Mouse (Mus musculus) heart, adult 2 months (tissue): ENCODE measurements around the gene Ptpre. TPM values are rescaled to one million over a fixed set of nuclear protein-coding genes. Genes with fewer than 3 reads are reported as not detected.

Source experiments
- DNase-seq, 2 experiments: peaks; one replicate each; pipeline ENCODE4 v3.0.0; 2021
- H3K27ac ChIP-seq: fragments of 200-600 bp; 2 replicates; pipeline ENCODE4 v1.8.1; 2022
- H3K27me3 ChIP-seq: fragments of 200-500 bp; 2 replicates; pipeline ENCODE4 v1.6.1; 2012; ENCODE audit warnings: mild to moderate bottlenecking, low read length, inconsistent platforms, mixed read lengths; ENCODE audit not compliant: control insufficient read depth, insufficient read depth
- H3K36me3 ChIP-seq: fragments of 200-500 bp; 2 replicates; pipeline ENCODE4 v1.6.1; 2012; ENCODE audit warnings: low read length, inconsistent platforms; ENCODE audit not compliant: control insufficient read depth, insufficient read depth
- H3K4me1 ChIP-seq: fragments of 200-500 bp; 2 replicates; pipeline ENCODE4 v1.6.1; 2011; ENCODE audit warnings: low read length; ENCODE audit not compliant: control insufficient read depth, insufficient read depth
- H3K4me3 ChIP-seq: fragments of 200-600 bp; 2 replicates; pipeline ENCODE4 v1.8.1; 2022
- H3K79me2 ChIP-seq: fragments of 200-500 bp; replicated peaks from 2 replicates; pipeline ENCODE4 v1.6.1; 2012; ENCODE audit warnings: mild to moderate bottlenecking, inconsistent platforms, low read length, moderate library complexity, mixed read lengths; ENCODE audit not compliant: control insufficient read depth, insufficient read depth
- H3K9ac ChIP-seq: fragments of 200-500 bp; 2 replicates; pipeline ENCODE4 v1.6.1; 2012; ENCODE audit warnings: low read depth, mild to moderate bottlenecking, control low read depth, inconsistent platforms, low read length, mixed read lengths
- CTCF ChIP-seq: fragments of 200-600 bp; IDR thresholded peaks from 2 replicates; pipeline ENCODE4 v1.8.1; 2022; ENCODE audit warnings: antibody characterized with exemption, mild to moderate bottlenecking, moderate library complexity
- EP300 ChIP-seq: fragments of 200-500 bp; IDR thresholded peaks from 2 replicates; pipeline ENCODE4 v1.6.1; 2011; ENCODE audit warnings: low read depth, low read length, control low read depth; ENCODE audit not compliant: insufficient read depth
- POLR2A ChIP-seq: fragments of 200-500 bp; IDR thresholded peaks from 2 replicates; pipeline ENCODE4 v1.6.1; 2011; ENCODE audit warnings: mild to moderate bottlenecking, low read depth, low read length, control low read depth; ENCODE audit not compliant: insufficient read depth
- WGBS: fragments of 180-500 bp; shearing (Covaris S2); methylation state at CpG from one replicate; pipeline ENCODE4 v1.1.7; 2018; 5-methylcytosine and 5-hydroxymethylcytosine counted together
- intact Hi-C: fragments of 180-260 bp; cut with DNase I; formaldehyde crosslinking; loops from one replicate; pipeline ENCODE4 v1.15.1; 2025
- polyA plus RNA-seq: library from polyadenylated mRNA; depleted of rRNA; stranded (reverse); fragments of >200 nt; gene quantifications from 2 replicates; pipeline ENCODE4 v1.2.3, GENCODE M21; 2012
- total RNA-seq, 2 experiments: library from RNA; stranded (reverse); gene quantifications; 2 replicates each; pipeline ENCODE4 v1.2.3; 2021

The Ptpre gene
- total and polyA plus RNA-seq, 3 experiments = 2.8 to 4.1 (median 3.1) TPM

- 36% methylated on average over 4 of the region's 4 CpGs for WGBS
These were observed 20.1 kb upstream of the Ptpre start for GRCm38 (mm10) chr7:135517191-135517590.

GRCm38 (mm10) chr7:135520241-135520640 lies 17.0 kb upstream of the Ptpre start:
- 32% methylated on average over 5 of the region's 5 CpGs for WGBS
- intact Hi-C loops = no loop called here
- no peak for TF ChIP-seq POLR2A
- no peak for TF ChIP-seq EP300
- TF ChIP-seq CTCF = no peak
- no peaks in the 10 kb centered on the region for H3K27me3 ChIP-seq
- no peak overlapping the region for H3K27ac ChIP-seq
- no peak for DNase-seq
- H3K4me1 ChIP-seq = peaks cover 2% of the 10 kb centered on the region
- H3K4me3 ChIP-seq = no peak overlapping the region
- no peaks in the 10 kb centered on the region for H3K79me2 ChIP-seq
- H3K36me3 ChIP-seq = no peaks in the 10 kb centered on the region
- H3K9ac ChIP-seq = no peak overlapping the region

More at GRCm38 (mm10) chr7:135517191-135517590, 20.1 kb upstream of the Ptpre start:
- no peak for DNase-seq
- no peaks in the 10 kb centered on the region for H3K79me2 ChIP-seq
- intact Hi-C loops = no loop called here
- no peaks in the 10 kb centered on the region for H3K27me3 ChIP-seq
- H3K4me1 ChIP-seq = peaks cover 2% of the 10 kb centered on the region
- H3K9ac ChIP-seq = no peak overlapping the region
- H3K27ac ChIP-seq = no peak overlapping the region
- no peak overlapping the region for H3K4me3 ChIP-seq
- TF ChIP-seq EP300 (no peak), CTCF (no peak), POLR2A (no peak)
- H3K36me3 ChIP-seq = no peaks in the 10 kb centered on the region

GRCm38 (mm10) chr7:135521755-135522512 lies 15.3 kb upstream of the Ptpre start:
- Histone ChIP-seq H3K27ac (no peak overlapping the region), H3K36me3 (no peaks in the 10 kb centered on the region), H3K27me3 (no peaks in the 10 kb centered on the region), H3K9ac (no peak overlapping the region), H3K4me3 (no peak overlapping the region), H3K4me1 (peaks cover 2% of the 10 kb centered on the region), H3K79me2 (no peaks in the 10 kb centered on the region)
- WGBS = 60% methylated on average over 15 of the region's 15 CpGs
- DNase-seq = no peak
- TF ChIP-seq CTCF (no peak), POLR2A (no peak), EP300 (no peak)
- intact Hi-C loops = no loop called here

- no peak for DNase-seq
- Histone ChIP-seq H3K27me3 (no peaks in the 10 kb centered on the region), H3K9ac (no peak overlapping the region), H3K36me3 (no peaks in the 10 kb centered on the region), H3K4me3 (no peak overlapping the region), H3K27ac (no peak overlapping the region), H3K79me2 (no peaks in the 10 kb centered on the region), H3K4me1 (peaks cover 2% of the 10 kb centered on the region)
- WGBS = 28% methylated on average over 4 of the region's 4 CpGs
- intact Hi-C loops = no loop called here
- TF ChIP-seq POLR2A (no peak), EP300 (no peak), CTCF (no peak)
These were observed 13.3 kb upstream of the Ptpre start for GRCm38 (mm10) chr7:135523981-135524380.

GRCm38 (mm10) chr7:135524424-135524967 lies 12.8 kb upstream of the Ptpre start:
- whole genome bisulfite sequencing = 95% methylated on average over 6 of the region's 6 CpGs
- H3K4me1 ChIP-seq = peaks cover 2% of the 10 kb centered on the region
- DNase-seq = no peak
- TF ChIP-seq CTCF (no peak), POLR2A (no peak), EP300 (no peak)
- no peak overlapping the region for H3K9ac ChIP-seq
- no peaks in the 10 kb centered on the region for H3K36me3 ChIP-seq
- intact Hi-C loops = no loop called here
- H3K4me3 ChIP-seq = no peak overlapping the region
- no peak overlapping the region for H3K27ac ChIP-seq
- H3K79me2 ChIP-seq = no peaks in the 10 kb centered on the region
- H3K27me3 ChIP-seq = no peaks in the 10 kb centered on the region

- Histone ChIP-seq H3K4me1 (peaks cover 2% of the 10 kb centered on the region), H3K9ac (no peak overlapping the region), H3K79me2 (no peaks in the 10 kb centered on the region), H3K36me3 (no peaks in the 10 kb centered on the region), H3K27ac (no peak overlapping the region), H3K4me3 (no peak overlapping the region), H3K27me3 (no peaks in the 10 kb centered on the region)
- WGBS = 76% methylated on average over 3 of the region's 3 CpGs
- TF ChIP-seq POLR2A (no peak), CTCF (no peak), EP300 (no peak)
- intact Hi-C loops = no loop called here
- no peak for DNase-seq
These were observed 10.6 kb upstream of the Ptpre start for GRCm38 (mm10) chr7:135526574-135527152.
